Mouse (Mus musculus) CD4-positive, CD25-positive, alpha-beta regulatory T cell, adult 2 months (primary cell): ENCODE measurements around the gene Itga4.

Experiments used
- DNase-seq: peaks from one replicate; pipeline ENCODE4 v3.0.0-alpha.2; 2012; ENCODE audit warnings: low read depth, low spot score

The Itga4 gene

GRCm38 (mm10) chr2:79255192-79256000, at the start of gene Itga4:
Gene Itga4, plus strand, starts transcription at chr2:79255426.
- peak; percentile 93 for DNase-seq

- no peak for DNase-seq
These were observed 49.0 kb upstream of the Itga4 start for GRCm38 (mm10) chr2:79206191-79206755.

GRCm38 (mm10) chr2:79214982-79215381, 40.2 kb upstream of the Itga4 start:
- DNase-seq, result no peak

GRCm38 (mm10) chr2:79215479-79215878, 39.7 kb upstream of the Itga4 start:
- DNase-seq, result no peak

- no peak for DNase-seq
These were observed 30.4 kb upstream of the Itga4 start for GRCm38 (mm10) chr2:79224714-79225426.

GRCm38 (mm10) chr2:79227805-79228241, 27.4 kb upstream of the Itga4 start:
- no peak for DNase-seq

GRCm38 (mm10) chr2:79231056-79231949, 23.9 kb upstream of the Itga4 start:
- DNase-seq, result peak; percentile 54

GRCm38 (mm10) chr2:79235767-79236487, 19.3 kb upstream of the Itga4 start:
- DNase-seq, result no peak

GRCm38 (mm10) chr2:79237216-79237615, 18.0 kb upstream of the Itga4 start:
- DNase-seq, result no peak

- no peak for DNase-seq
These were observed 10.9 kb upstream of the Itga4 start for GRCm38 (mm10) chr2:79244276-79244675.

GRCm38 (mm10) chr2:79244743-79245142, 10.5 kb upstream of the Itga4 start:
- DNase-seq, result no peak

GRCm38 (mm10) chr2:79248283-79248682, 6.9 kb upstream of the Itga4 start:
- peak; percentile 58 for DNase-seq

GRCm38 (mm10) chr2:79250510-79250909, 4.7 kb upstream of the Itga4 start:
- no peak for DNase-seq

- peak; percentile 41 for DNase-seq
These were observed 1.4 kb upstream of the Itga4 start for GRCm38 (mm10) chr2:79253754-79254197.

GRCm38 (mm10) chr2:79254588-79255191, 536 bp upstream of the Itga4 start:
- DNase-seq, result peak; percentile 75

GRCm38 (mm10) chr2:79256001-79256339, 744 bp downstream of the Itga4 start:
- DNase-seq, result no peak

- DNase-seq, result no peak
These were observed 1.1 kb downstream of the Itga4 start for GRCm38 (mm10) chr2:79256376-79256775.

GRCm38 (mm10) chr2:79256880-79257279, 1.7 kb downstream of the Itga4 start:
- peak; percentile 32 for DNase-seq

GRCm38 (mm10) chr2:79257411-79257810, 2.2 kb downstream of the Itga4 start:
- no peak for DNase-seq

GRCm38 (mm10) chr2:79259326-79259725, 4.1 kb downstream of the Itga4 start:
- DNase-seq, result peak; percentile 59
